Mouse (Mus musculus) spleen, adult 2 months (tissue): ENCODE measurements around the gene Tnk2.

Source experiments
- CTCF ChIP-seq: fragments of 200-500 bp; IDR thresholded peaks from 2 replicates; pipeline ENCODE4 v1.5.1; 2011; ENCODE audit warnings: mild to moderate bottlenecking, inconsistent platforms; ENCODE audit not compliant: insufficient read depth, insufficient read length, insufficient replicate concordance; ENCODE audit errors: extremely low read depth
- POLR2A ChIP-seq: fragments of 200-500 bp; IDR thresholded peaks from 2 replicates; pipeline ENCODE4 v1.6.1; 2011; ENCODE audit warnings: low read depth, low read length, inconsistent platforms

- TF ChIP-seq POLR2A (no peak), CTCF (no peak)
Observed at GRCm38 (mm10) chr16:32636331-32636730, 7.3 kb upstream of the Tnk2 start.
